ENCODE assay signal across 7 mouse cellular contexts in the genomic region with DNA sequence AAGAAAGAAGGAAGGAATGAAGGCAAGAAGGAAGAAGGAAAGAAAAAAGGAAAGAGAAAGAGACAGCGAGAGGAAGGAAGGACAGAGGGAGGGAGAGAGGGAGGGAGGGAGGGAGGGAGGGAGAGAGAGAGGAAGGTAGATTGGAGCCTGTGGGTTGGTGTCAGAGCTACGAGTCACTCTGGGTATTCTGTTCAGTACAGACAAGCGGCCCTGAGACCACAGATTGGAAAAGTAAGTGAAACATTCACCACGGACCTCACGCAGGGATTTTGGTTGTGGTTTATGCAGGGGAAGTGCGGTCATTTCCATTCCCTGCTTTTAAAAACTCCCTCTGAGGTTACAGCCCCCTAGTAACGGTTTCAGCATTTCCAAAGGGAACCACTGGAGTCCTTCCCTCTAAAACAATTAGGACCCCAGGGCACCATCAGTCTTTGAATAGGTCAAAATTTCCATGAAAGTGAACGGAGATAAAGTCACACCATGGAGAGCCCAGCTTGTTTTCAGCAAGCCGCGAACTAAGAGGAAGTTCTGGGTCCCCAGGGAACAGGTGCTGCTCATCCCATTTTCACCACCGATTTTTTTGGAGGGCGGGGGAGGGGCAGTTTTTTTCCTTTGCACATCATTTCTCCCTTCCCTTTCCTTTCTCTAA. TPM values are rescaled to one million over a fixed set of nuclear protein-coding genes. Genes with fewer than 3 reads are reported as not detected.
A peak's percentile ranks its signal among the peaks of the same experiment; 100 is the strongest.
DNase-seq lines count a peak whose midpoint lies in the region; ATAC-seq and TF ChIP-seq lines count a peak whose summit lies in the region.

No protein-coding gene starts in this region.

- H3K9me3 ChIP-seq in midbrain, embryonic 10.5 days (replicated peaks): no peaks in the 10 kb centered on the region
- H3K9me3 ChIP-seq in midbrain, postnatal 0 days (ENCODE audit: low read length): no peaks in the 10 kb centered on the region
- no peaks in the 10 kb centered on the region for H3K9me3 ChIP-seq in heart, embryonic 16.5 days (replicated peaks; ENCODE audit: control insufficient read depth, low read length)
- H3K9me3 ChIP-seq in limb, embryonic 13.5 days: no peaks in the 10 kb centered on the region

- no peak for DNase-seq in midbrain, embryonic 10.5 days (ENCODE audit: low spot score)
- no peak for DNase-seq in midbrain, postnatal 0 days (ENCODE audit: low spot score)
- DNase-seq in thymus, postnatal 36 days: no peak
- DNase-seq in thymus, postnatal 0 days (ENCODE audit: low spot score): no peak
- no peak for DNase-seq in left cerebral cortex, postnatal 14 days (ENCODE audit: low spot score in 2 of 2)

- H3K27ac ChIP-seq in midbrain, embryonic 10.5 days (replicated peaks): no peak overlapping the region
- H3K27ac ChIP-seq in midbrain, postnatal 0 days (ENCODE audit: low read depth, low read length): no peak overlapping the region
- H3K27ac ChIP-seq in heart, embryonic 16.5 days (ENCODE audit: low read length): no peak overlapping the region
- H3K27ac ChIP-seq in limb, embryonic 13.5 days: no peak overlapping the region

- H3K4me1 ChIP-seq in midbrain, embryonic 10.5 days: peaks cover 11% of the 10 kb centered on the region
- H3K4me1 ChIP-seq in midbrain, postnatal 0 days (ENCODE audit: insufficient read depth, low read length): no peaks in the 10 kb centered on the region; the same call in 1 of the 2 replicates
- peaks cover 2% of the 10 kb centered on the region; the same call in 1 of the 2 replicates for H3K4me1 ChIP-seq in heart, embryonic 16.5 days (ENCODE audit: control insufficient read depth, insufficient read depth, low read length)
- H3K4me1 ChIP-seq in limb, embryonic 13.5 days: 0 out of 2 replicates have a peak, but pooled peaks cover 3% of the 10 kb centered on the region

- intact Hi-C loops in left cerebral cortex, postnatal 14 days (cut with DNase I): no loop called here

- no peak for TF ChIP-seq CTCF in midbrain, postnatal 0 days (IDR thresholded peaks at IDR 0.05)

- WGBS in midbrain, embryonic 10.5 days: 3% methylated on average over 12 of the region's 12 CpGs
- 5% methylated on average over 12 of the region's 12 CpGs for WGBS in midbrain, postnatal 0 days
- WGBS in heart, embryonic 16.5 days: 4% methylated on average over 12 of the region's 12 CpGs
- 7% methylated on average over 12 of the region's 12 CpGs for WGBS in limb, embryonic 13.5 days

- H3K9ac ChIP-seq in midbrain, postnatal 0 days (replicated peaks; ENCODE audit: low read length, poor library complexity, severe bottlenecking): no peak overlapping the region
- no peak overlapping the region for H3K9ac ChIP-seq in heart, embryonic 16.5 days (ENCODE audit: low read length)
- no peak overlapping the region for H3K9ac ChIP-seq in limb, embryonic 13.5 days

- ATAC-seq in midbrain, postnatal 0 days (ENCODE audit: low FRiP score): no peak
- ATAC-seq in heart, embryonic 16.5 days (replicated peaks; ENCODE audit: extremely low read depth, insufficient read depth, low FRiP score): no peak
- ATAC-seq in limb, embryonic 13.5 days (ENCODE audit: low FRiP score, low read depth): no peak

- peaks cover 20% of the 10 kb centered on the region for H3K27me3 ChIP-seq in midbrain, embryonic 10.5 days (ENCODE audit: low read depth, poor library complexity, severe bottlenecking)
- no peaks in the 10 kb centered on the region for H3K27me3 ChIP-seq in midbrain, postnatal 0 days (ENCODE audit: insufficient read depth, low read length)
- no peaks in the 10 kb centered on the region for H3K27me3 ChIP-seq in heart, embryonic 16.5 days (ENCODE audit: control insufficient read depth, insufficient read depth, low read length)
- H3K27me3 ChIP-seq in limb, embryonic 13.5 days: no peaks in the 10 kb centered on the region

- peak overlapping the region; percentile 18; the same call in 1 of the 2 replicates for H3K4me3 ChIP-seq in midbrain, embryonic 10.5 days
- H3K4me3 ChIP-seq in midbrain, postnatal 0 days (ENCODE audit: low read depth, low read length): no peak overlapping the region
- peak overlapping the region; percentile 28 for H3K4me3 ChIP-seq in heart, embryonic 16.5 days (ENCODE audit: low read length)
- no peak overlapping the region; the same call in 1 of the 2 replicates for H3K4me3 ChIP-seq in limb, embryonic 13.5 days

- no peaks in the 10 kb centered on the region for H3K36me3 ChIP-seq in midbrain, embryonic 10.5 days
- H3K36me3 ChIP-seq in midbrain, postnatal 0 days (ENCODE audit: insufficient read depth, low read length): no peaks in the 10 kb centered on the region
- H3K36me3 ChIP-seq in heart, embryonic 16.5 days (ENCODE audit: control insufficient read depth, insufficient read depth): no peaks in the 10 kb centered on the region
- no peaks in the 10 kb centered on the region for H3K36me3 ChIP-seq in limb, embryonic 13.5 days

- H3K4me2 ChIP-seq in midbrain, postnatal 0 days (ENCODE audit: low read depth, low read length, poor library complexity, severe bottlenecking): no peak overlapping the region
- peak overlapping the region; percentile 58 for H3K4me2 ChIP-seq in heart, embryonic 16.5 days (ENCODE audit: low read depth, low read length)
- H3K4me2 ChIP-seq in limb, embryonic 13.5 days (replicated peaks): peak overlapping the region; percentile 27

RNA-seq across cellular contexts. Expression of a gene that starts 45.2 kb away (rescaled TPM):
- polyA plus RNA-seq in midbrain, embryonic 10.5 days (2016; fragmentation: Nextera tagmentation; extraction: Ambion mirVana): 19.0 and 24.6 TPM in 2 replicates
- 213 and 251 TPM in 2 replicates for total RNA-seq in midbrain, postnatal 0 days (2014; rRNA removed)
- polyA plus RNA-seq in midbrain, postnatal 0 days (2015; fragmentation: Nextera tagmentation; extraction: Ambion mirVana): 19.0 and 23.3 TPM in 2 replicates
- 17.2 and 18.7 TPM in 2 replicates for polyA plus RNA-seq in heart, embryonic 16.5 days (2015; fragmentation: Nextera tagmentation; extraction: Ambion mirVana)
- 61.6 and 64.8 TPM in 2 replicates for polyA plus RNA-seq in limb, embryonic 13.5 days (2015; fragmentation: Nextera tagmentation; extraction: Ambion mirVana)
- polyA plus RNA-seq in thymus, postnatal 0 days (2015; fragmentation: Nextera tagmentation; extraction: Ambion mirVana): 5.5 and 8.0 TPM in 2 replicates
- total RNA-seq in left cerebral cortex, postnatal 14 days (2021): 100 to 1,000 TPM; 185 to 195 TPM

Comparison
In these comparisons a context has a peak if more than half of its experiments do, and no peak if none do; other contexts are left out.
1. H3K4me3 ChIP-seq: peak in midbrain, embryonic 10.5 days (single experiment) and heart, embryonic 16.5 days (single experiment); none in midbrain, postnatal 0 days (single experiment) and limb, embryonic 13.5 days (single experiment).